Mouse (Mus musculus): ENCODE results near the gene Clip2. TPM values are rescaled to one million over a fixed set of nuclear protein-coding genes. Genes with fewer than 3 reads are reported as not detected.

Clip2 gene
- polyA plus RNA-seq, 1 experiment = 14.2 TPM

DNA sequence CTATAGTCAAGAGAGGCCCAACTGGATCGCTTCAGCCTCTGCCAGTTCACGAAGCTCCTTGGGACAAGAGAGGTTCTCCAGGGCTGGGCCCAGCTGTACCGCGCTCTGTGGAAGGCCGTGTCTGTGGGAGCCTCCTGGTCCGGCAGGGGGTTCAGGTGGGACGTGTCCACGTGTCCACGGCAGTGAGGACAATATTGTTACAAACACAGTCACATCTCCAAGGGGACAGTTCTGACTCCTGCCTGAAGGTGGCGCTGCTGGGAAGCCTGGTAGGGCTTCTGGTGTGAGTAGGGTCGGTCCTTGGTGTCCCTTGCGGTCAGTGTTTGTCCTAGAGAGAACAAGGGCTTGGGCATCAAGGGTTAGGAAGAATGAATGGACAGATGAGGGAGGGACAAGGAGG, 61.8 kb downstream of the Clip2 start:
- TF ChIP-seq CEBPB (IDR thresholded peaks at IDR 0.05; ENCODE audit: insufficient read depth, poor library complexity, severe bottlenecking) = no peak
- no peak for TF ChIP-seq MAX (IDR thresholded peaks at IDR 0.05; ENCODE audit: low read depth)
- no peak for TF ChIP-seq REST (IDR thresholded peaks at IDR 0.05; ENCODE audit: insufficient read depth, insufficient read length)
- no peak for TF ChIP-seq MYOG (IDR thresholded peaks at IDR 0.05; ENCODE audit: control insufficient read depth in 1 of 3, insufficient read depth in 1 of 3, insufficient read length in 2 of 3, low read depth in 2 of 3)
- TF ChIP-seq E2F4 (IDR thresholded peaks at IDR 0.05; ENCODE audit: insufficient read depth) = no peak
- no peak for TF ChIP-seq POLR2A (IDR thresholded peaks at IDR 0.05; ENCODE audit: insufficient read length, low read depth)
- TF ChIP-seq POLR2AphosphoS2 (IDR thresholded peaks at IDR 0.05; ENCODE audit: insufficient read length, low read depth) = no peak
- no peak for TF ChIP-seq TCF12 (IDR thresholded peaks at IDR 0.05; ENCODE audit: insufficient read depth, poor library complexity, severe bottlenecking)
- TF ChIP-seq MYOD1 (IDR thresholded peaks at IDR 0.05; ENCODE audit: control insufficient read depth in 1 of 3, insufficient read length in 2 of 3, low read depth in 2 of 3) = no peak
- TF ChIP-seq USF1 (IDR thresholded peaks at IDR 0.05; ENCODE audit: low read depth) = no peak
- no peak for TF ChIP-seq TCF3 (IDR thresholded peaks at IDR 0.05; ENCODE audit: insufficient read length, low read depth)
- TF ChIP-seq SRF (IDR thresholded peaks at IDR 0.05; ENCODE audit: control insufficient read depth, insufficient read length, low read depth) = no peak
- Histone ChIP-seq H3ac (ENCODE audit: control insufficient read depth, insufficient read length) (no peak overlapping the region), H3K79me2 (ENCODE audit: control insufficient read depth, insufficient read depth) (no peaks in the 10 kb centered on the region), H3K27me3 (ENCODE audit: control insufficient read depth, insufficient read depth, insufficient read length) (no peaks in the 10 kb centered on the region), H3K36me3 (ENCODE audit: control insufficient read depth, insufficient read depth) (no peaks in the 10 kb centered on the region), H3K4me2 (ENCODE audit: low read depth) (no peak overlapping the region), H3K4me3 (no peak overlapping the region)

DNA sequence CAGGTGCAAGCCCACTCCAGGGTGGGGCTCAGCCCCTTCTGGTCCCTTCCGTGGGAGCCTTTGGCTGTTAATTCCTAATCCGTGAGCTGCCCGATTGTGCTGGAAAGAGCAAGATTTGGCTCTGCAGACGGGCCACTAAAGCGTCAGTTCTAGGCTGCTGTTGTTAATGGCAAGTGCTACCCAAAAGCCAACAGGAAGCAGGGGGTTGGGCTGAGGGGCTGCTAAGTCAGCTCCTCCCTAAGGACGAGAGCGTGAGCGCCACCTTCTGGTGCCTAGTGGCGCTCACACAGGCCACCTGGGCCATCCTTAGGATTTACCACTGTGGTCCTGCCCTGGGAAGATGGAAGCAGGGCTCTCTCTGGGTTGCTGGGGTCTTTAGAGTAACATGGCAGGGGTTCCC, 62.7 kb downstream of the Clip2 start:
- TF ChIP-seq TCF12 (IDR thresholded peaks at IDR 0.05; ENCODE audit: insufficient read depth, poor library complexity, severe bottlenecking) (no peak), REST (IDR thresholded peaks at IDR 0.05; ENCODE audit: insufficient read depth, insufficient read length) (no peak), E2F4 (IDR thresholded peaks at IDR 0.05; ENCODE audit: insufficient read depth) (no peak), SRF (IDR thresholded peaks at IDR 0.05; ENCODE audit: control insufficient read depth, insufficient read length, low read depth) (no peak), USF1 (IDR thresholded peaks at IDR 0.05; ENCODE audit: low read depth) (no peak), POLR2AphosphoS2 (IDR thresholded peaks at IDR 0.05; ENCODE audit: insufficient read length, low read depth) (no peak), MAX (IDR thresholded peaks at IDR 0.05; ENCODE audit: low read depth) (no peak), TCF3 (IDR thresholded peaks at IDR 0.05; ENCODE audit: insufficient read length, low read depth) (no peak), MYOD1 (IDR thresholded peaks at IDR 0.05; ENCODE audit: control insufficient read depth in 1 of 3, insufficient read length in 2 of 3, low read depth in 2 of 3) (no peak), MYOG (IDR thresholded peaks at IDR 0.05; ENCODE audit: control insufficient read depth in 1 of 3, insufficient read depth in 1 of 3, insufficient read length in 2 of 3, low read depth in 2 of 3) (no peak), POLR2A (IDR thresholded peaks at IDR 0.05; ENCODE audit: insufficient read length, low read depth) (no peak), CEBPB (IDR thresholded peaks at IDR 0.05; ENCODE audit: insufficient read depth, poor library complexity, severe bottlenecking) (no peak)
- H3K4me3 ChIP-seq = no peak overlapping the region
- H3K79me2 ChIP-seq (ENCODE audit: control insufficient read depth, insufficient read depth) = no peaks in the 10 kb centered on the region
- H3K27me3 ChIP-seq (ENCODE audit: control insufficient read depth, insufficient read depth, insufficient read length) = no peaks in the 10 kb centered on the region
- no peak overlapping the region for H3ac ChIP-seq (ENCODE audit: control insufficient read depth, insufficient read length)
- H3K4me2 ChIP-seq (ENCODE audit: low read depth) = no peak overlapping the region
- H3K36me3 ChIP-seq (ENCODE audit: control insufficient read depth, insufficient read depth) = no peaks in the 10 kb centered on the region

GRCm38 (mm10) chr5:134488596-134488995, 63.6 kb downstream of the Clip2 start:
- Histone ChIP-seq H3K79me2 (ENCODE audit: control insufficient read depth, insufficient read depth) (no peaks in the 10 kb centered on the region), H3K4me2 (ENCODE audit: low read depth) (no peak overlapping the region), H3K4me3 (no peak overlapping the region), H3ac (ENCODE audit: control insufficient read depth, insufficient read length) (no peak overlapping the region), H3K36me3 (ENCODE audit: control insufficient read depth, insufficient read depth) (no peaks in the 10 kb centered on the region), H3K27me3 (ENCODE audit: control insufficient read depth, insufficient read depth, insufficient read length) (no peaks in the 10 kb centered on the region)
- TF ChIP-seq CEBPB (IDR thresholded peaks at IDR 0.05; ENCODE audit: insufficient read depth, poor library complexity, severe bottlenecking) (no peak), MYOG (IDR thresholded peaks at IDR 0.05; ENCODE audit: control insufficient read depth in 1 of 3, insufficient read depth in 1 of 3, insufficient read length in 2 of 3, low read depth in 2 of 3) (no peak), MYOD1 (IDR thresholded peaks at IDR 0.05; ENCODE audit: control insufficient read depth in 1 of 3, insufficient read length in 2 of 3, low read depth in 2 of 3) (no peak), REST (IDR thresholded peaks at IDR 0.05; ENCODE audit: insufficient read depth, insufficient read length) (no peak), POLR2AphosphoS2 (IDR thresholded peaks at IDR 0.05; ENCODE audit: insufficient read length, low read depth) (no peak), SRF (IDR thresholded peaks at IDR 0.05; ENCODE audit: control insufficient read depth, insufficient read length, low read depth) (no peak), E2F4 (IDR thresholded peaks at IDR 0.05; ENCODE audit: insufficient read depth) (no peak)

- no peak overlapping the region for H3K4me3 ChIP-seq
- H3ac ChIP-seq (ENCODE audit: control insufficient read depth, insufficient read length) = no peak overlapping the region
- no peaks in the 10 kb centered on the region for H3K79me2 ChIP-seq (ENCODE audit: control insufficient read depth, insufficient read depth)
- H3K36me3 ChIP-seq (ENCODE audit: control insufficient read depth, insufficient read depth) = no peaks in the 10 kb centered on the region
- TF ChIP-seq USF1 (IDR thresholded peaks at IDR 0.05; ENCODE audit: low read depth) (no peak), E2F4 (IDR thresholded peaks at IDR 0.05; ENCODE audit: insufficient read depth) (no peak), REST (IDR thresholded peaks at IDR 0.05; ENCODE audit: insufficient read depth, insufficient read length) (no peak), MAX (IDR thresholded peaks at IDR 0.05; ENCODE audit: low read depth) (no peak), MYOG (IDR thresholded peaks at IDR 0.05; ENCODE audit: control insufficient read depth in 1 of 3, insufficient read depth in 1 of 3, insufficient read length in 2 of 3, low read depth in 2 of 3) (no peak), TCF3 (IDR thresholded peaks at IDR 0.05; ENCODE audit: insufficient read length, low read depth) (no peak), TCF12 (IDR thresholded peaks at IDR 0.05; ENCODE audit: insufficient read depth, poor library complexity, severe bottlenecking) (no peak), POLR2A (IDR thresholded peaks at IDR 0.05; ENCODE audit: insufficient read length, low read depth) (no peak), MYOD1 (IDR thresholded peaks at IDR 0.05; ENCODE audit: control insufficient read depth in 1 of 3, insufficient read length in 2 of 3, low read depth in 2 of 3) (no peak), POLR2AphosphoS2 (IDR thresholded peaks at IDR 0.05; ENCODE audit: insufficient read length, low read depth) (no peak)
- no peaks in the 10 kb centered on the region for H3K27me3 ChIP-seq (ENCODE audit: control insufficient read depth, insufficient read depth, insufficient read length)
- H3K4me2 ChIP-seq (ENCODE audit: low read depth) = no peak overlapping the region
Measured at GRCm38 (mm10) chr5:134488042-134488441, 64.2 kb downstream of the Clip2 start.
